Mouse (Mus musculus) embryo, embryonic 9.5 days (tissue): ENCODE data around the gene Auts2.

ENCODE experiments used
- DNase-seq: peaks from one replicate; pipeline ENCODE4 v3.0.0-alpha.2; 2017; ENCODE audit errors: extremely low spot score

Auts2 gene

DNA sequence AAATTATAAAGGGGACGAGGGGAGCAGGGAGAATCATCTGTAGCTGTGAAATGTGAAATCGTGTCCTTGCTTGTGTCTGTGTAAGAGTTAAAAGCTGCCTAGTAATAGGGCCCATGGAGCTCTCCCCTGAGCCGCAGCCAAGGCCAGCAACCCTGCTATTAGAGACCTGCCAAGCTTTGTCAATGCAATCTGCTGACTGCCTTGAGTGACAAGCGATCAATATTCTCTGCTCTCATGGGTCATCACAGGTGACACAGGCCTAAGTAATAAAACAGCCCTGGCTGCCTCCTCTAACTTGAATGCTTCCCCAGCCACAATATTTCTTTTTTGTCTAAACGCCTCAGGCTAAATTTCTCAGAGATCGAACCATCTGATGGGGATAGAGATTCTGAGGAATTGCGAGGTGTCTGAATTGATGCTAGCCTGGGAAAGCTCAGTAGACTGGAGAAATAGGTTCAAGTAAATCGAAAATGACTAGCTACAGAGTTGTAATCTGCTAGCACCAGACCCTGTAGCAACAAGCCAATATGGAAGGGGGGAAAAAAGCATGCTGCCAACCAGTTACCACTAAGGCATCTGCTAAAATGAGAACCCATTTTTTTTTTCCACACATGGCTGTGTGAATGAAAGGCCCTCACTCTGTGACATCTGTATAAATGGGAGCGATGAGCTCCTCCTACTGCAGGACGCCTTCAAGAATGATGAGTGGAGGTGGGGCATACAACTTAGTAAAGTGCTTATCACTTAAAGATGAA, 453.5 kb downstream of the Auts2 start:
- DNase-seq, result no peak

DNA sequence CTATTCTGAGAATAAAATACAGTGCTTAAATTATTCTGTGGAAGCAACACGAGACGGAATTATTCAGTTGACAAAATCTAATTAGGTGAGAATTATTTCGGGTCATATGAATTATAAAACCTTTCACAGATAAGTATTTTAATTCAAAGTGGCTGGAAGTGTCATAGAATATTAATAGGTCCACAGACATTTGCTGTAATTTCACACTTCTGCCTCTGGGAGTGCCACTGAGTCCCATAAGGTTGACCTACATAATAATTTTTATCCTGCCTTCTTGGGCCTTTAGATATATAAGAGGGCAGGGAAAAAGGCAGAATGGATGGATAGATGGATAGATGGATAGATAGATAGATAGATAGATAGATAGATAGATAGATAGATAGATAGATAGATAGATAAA, 454.6 kb downstream of the Auts2 start:
- DNase-seq, result no peak

DNA sequence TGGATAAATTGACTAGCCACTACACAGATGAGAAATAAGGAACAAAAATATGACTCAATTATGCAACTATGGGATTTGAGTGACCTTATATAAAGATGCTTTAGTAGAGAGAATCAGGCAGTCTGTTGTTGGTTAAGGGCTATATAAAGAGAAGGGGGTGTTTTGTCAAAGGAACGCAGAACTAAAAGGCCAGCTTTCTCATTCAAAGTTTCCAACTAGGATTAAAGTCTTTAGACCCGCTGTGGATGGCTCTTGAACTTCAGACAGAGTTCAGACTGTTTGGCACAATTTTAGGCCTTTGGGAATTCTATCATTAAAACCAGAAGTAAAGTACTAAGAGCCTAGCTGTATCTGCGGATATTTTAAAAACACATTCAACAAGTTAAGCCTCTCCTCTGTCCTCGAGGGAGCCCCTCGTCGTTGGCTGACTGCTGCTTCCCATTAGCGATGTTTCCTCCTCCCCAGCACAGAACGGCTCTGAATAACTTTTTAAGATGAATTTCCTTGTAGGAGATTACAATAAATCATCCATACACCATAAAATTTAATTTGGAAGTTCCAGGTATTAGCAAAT, 459.3 kb downstream of the Auts2 start:
- no peak for DNase-seq

DNA sequence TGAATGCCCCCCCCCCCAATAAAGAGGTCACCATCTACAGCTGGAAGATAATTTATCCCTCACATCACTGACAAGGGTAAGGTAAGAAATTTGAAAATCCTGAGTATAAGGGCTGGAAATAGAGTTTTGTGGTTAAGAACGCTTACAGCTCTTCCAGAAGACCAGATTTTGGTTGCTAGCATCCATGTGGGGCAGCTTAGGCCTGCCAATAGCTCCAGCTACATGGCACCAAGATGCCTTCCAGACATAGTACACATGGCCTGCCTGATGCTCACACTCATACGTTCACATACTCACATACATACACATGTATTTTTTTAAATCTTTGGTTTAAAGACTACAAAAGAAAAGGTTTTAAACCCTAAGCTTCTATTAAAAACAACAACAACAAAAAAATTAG, 467.2 kb downstream of the Auts2 start:
- no peak for DNase-seq

DNA sequence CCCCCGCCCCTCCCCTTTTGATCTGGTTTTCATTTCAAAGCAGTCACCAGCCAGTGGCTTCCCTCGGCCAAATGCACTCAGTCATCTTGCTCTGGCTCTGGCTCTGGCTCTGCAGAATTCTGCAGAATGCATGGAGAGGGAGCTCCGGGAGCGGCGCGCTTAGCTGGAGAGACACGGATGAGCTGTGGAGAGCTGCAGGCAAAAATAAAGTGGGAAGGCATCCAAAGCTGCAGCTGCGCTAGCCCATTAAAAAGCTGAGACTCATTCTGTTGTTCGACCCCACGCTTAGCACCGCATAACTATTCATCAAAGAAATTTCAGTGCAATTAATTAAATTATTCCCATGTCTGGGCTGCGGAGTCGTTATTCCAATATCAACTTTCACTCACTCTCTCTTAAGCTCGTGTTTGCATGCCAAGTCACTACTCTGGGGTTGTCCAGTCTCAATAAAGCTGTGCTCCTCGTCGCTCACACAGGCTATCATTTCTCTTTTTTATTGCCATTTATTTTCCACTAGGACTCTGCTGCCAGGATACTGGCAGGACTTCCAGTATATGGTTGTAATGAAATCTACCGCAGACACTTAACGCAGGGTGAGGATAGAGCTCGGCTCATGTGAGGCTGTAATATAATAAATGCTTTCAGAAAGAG, 468.3 kb downstream of the Auts2 start:
- no peak for DNase-seq

DNA sequence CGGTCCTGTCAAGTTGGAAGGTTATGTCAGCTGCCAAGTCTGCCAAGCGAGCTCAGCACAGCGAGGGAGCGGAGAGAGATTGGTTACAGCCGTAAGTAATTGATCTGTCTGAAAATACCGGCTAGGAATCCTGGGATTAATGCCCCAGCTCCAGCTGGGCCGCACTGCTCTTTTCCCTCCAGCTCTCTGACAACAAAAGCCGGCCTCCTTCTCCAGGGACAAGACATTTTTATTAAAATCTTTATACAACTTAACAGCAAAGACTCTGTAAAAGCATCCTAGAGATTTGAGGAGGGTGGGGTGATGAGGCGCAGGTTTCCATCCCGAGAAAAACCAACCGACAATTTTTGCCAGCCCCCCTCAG, 468.8 kb downstream of the Auts2 start:
- peak; percentile 64 for DNase-seq

DNA sequence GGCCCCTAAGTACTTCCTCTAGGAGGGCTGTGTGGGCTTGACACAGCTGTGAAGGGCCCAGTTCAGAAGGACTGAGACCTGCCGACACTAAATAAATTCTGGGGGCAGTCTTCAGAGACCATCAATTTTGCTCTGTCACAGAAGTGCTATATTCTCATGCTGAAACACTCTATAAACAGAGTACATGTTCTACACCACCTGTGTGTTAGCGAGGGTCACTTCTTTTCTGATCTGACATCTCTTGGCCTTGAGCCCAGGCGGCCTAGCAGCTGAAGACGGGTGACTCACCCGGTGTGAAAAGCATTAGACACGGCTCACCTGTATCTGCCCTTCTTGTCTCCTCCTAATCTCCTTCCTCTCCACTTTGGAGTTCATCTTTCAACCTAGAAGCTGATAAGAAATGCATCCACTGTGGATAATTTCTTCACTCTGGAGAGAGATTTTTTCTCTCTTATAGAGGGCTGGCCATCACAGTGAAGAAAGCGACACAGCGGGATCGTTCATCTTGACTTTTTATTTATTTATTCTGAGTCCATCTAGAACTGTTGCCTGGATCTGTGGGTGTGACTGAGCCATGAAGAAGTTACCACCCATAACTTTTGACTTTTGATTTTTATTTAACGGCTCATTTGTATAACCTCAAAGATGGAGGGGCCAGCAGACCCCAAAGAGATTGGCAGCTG, 469.3 kb downstream of the Auts2 start:
- peak; percentile 23 for DNase-seq

DNA sequence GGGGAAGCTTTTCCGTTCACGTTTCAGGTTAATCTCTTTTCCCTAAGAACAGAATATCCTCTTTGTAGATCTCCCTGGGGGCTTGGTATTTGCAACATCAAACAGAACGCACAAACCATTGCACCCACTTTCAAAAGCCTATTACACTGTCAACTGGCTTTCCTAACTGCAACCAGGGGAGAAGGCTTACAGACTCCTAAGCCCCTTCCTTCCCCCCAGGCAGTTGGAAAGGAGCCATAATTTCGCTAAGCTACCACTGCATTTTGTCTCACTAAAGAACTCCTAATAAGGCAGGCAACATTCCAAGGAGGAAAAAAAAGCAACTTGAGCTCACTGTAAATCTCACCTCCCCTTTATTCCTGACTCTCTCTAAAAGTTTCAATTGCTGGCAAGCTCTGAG, 470.8 kb downstream of the Auts2 start:
- DNase-seq, result no peak

DNA sequence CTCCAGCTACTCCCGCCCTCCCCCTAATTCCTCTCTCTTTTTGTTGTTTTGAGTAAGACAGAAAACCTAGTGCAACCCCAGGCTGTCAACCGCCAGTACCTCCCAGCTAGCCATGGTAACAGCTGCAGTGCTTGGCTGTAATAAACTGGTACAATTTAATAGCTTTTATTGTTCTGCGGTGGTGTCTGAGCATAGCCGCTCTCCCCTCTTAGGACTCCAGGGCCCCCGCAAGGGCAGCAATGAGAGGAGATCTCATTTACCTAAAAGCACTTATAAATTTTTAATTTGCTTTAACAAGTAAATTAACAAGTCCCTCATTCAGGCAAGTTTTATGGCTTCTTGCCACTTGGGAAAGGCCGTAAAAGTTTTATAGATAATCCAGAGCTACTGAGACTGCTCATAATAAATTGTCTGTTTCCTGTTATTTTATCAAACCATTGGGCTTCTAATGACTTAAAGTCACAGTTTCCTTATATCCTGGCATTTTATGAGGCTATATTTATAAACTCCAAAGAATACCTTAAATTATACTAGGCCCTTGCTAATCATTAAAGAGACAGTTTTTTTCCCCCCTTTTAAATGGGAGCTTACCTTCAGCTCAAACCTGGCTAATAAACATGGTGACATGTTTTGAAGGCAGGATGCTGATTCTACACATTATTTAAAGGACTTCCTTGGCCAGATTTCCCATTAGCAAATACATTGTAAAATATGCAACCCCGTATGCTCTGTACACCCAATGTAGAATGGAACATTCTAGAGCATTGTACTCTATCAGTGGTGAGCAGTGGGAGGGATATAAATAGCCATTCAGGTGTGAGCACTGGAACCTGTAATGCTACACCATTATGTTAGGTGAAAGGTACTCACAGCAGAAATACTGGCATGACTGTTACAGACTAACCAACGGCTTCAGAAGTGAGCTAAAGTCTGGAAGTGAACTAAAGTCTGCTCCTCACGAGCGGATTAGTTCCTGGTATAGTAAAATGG, 475.1 kb downstream of the Auts2 start:
- no peak for DNase-seq

DNA sequence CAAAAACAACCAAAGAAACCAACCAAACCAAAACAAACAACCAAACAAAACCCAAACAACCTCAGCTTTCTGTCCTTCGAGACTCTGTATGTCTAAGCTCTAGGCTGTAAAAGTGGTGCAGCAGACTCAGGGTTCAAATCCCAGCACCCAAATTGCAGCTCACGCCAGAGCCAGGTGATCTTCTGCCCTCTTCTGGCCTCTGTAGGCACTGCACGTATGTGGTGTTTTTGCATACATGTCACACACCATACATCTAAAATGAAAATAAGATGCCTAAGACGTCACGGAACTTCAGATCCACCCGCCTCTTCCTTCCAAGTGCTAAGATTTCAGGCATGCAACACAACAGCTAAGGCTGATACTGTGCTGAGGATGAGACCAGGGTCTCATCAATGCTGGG, 483.0 kb downstream of the Auts2 start:
- DNase-seq, result no peak

DNA sequence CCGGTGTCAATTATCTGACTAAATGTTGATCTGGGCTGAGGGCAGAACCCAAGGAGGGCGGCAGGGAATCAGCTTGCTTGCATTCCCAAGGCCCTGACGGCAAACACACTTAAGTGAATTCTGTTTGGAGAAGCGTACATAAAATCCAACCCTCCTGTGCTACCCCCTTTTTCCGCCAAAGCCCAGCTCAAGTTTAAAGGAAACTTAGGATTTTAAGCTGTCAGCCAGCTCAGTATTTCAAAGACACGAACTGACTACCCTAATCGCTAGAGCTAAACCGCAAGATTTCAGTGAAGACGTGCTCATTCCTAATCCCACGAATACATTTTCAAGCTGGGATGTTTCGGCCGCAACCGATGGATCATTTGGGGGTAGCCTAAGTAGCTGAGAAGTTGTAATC, 490.5 kb downstream of the Auts2 start:
- no peak for DNase-seq

DNA sequence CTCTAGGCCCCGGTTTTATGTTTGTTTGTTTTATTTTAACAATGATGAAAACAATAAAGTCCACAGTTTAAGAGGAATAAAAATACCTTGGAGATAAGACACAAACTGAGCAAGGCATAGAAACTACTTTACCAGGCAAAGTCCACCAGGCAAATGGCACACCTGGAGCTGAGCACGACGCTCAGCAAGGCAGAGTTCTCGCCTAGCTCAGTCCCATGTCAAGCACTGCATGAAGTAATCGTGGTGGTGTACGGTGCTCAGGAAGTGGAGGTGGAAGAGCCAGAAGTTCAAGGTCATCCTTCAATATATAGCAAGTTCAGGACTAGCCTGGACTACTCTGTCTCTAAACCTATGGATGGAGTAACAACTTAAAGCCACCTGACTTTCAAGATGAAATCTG, 503.6 kb downstream of the Auts2 start:
- no peak for DNase-seq

DNA sequence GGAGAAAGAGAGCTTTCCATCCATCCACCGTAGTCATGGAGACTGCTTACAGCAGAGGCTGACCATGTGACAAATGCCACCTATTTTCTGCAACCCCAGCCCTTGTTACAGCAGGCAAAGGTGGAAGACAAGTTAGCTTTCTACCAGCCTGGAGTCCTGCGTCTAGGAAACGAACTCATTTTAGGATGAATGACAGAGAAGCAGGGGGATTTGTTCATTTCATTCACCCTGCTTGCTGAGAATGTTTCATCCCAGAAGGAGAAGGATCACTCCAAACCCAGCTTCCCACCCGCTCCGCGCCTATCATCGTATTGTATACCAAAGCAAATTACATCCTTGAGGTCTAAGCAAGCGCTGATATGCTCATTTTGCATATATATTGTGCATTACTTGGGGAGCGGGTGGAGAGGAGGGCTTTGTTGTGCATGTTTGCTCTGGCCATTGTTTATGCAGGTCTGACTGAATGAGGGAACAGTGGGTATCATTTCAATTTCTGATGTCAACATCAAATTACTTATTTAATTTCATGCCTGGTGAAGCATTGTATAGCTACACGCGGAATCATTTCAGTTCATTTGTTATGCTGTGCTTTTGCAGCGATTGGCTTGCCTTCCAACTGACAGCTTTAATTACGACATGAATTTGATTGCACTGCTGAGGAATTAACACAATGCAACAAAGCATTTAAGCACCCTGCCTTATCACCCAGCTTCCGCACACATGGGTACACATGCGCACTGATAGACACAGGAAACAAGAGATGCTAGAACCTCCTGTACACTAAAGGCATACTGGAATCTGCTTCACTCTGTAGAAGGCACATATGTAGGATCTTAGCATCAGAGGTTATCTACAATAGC, 509.4 kb downstream of the Auts2 start:
- no peak for DNase-seq

DNA sequence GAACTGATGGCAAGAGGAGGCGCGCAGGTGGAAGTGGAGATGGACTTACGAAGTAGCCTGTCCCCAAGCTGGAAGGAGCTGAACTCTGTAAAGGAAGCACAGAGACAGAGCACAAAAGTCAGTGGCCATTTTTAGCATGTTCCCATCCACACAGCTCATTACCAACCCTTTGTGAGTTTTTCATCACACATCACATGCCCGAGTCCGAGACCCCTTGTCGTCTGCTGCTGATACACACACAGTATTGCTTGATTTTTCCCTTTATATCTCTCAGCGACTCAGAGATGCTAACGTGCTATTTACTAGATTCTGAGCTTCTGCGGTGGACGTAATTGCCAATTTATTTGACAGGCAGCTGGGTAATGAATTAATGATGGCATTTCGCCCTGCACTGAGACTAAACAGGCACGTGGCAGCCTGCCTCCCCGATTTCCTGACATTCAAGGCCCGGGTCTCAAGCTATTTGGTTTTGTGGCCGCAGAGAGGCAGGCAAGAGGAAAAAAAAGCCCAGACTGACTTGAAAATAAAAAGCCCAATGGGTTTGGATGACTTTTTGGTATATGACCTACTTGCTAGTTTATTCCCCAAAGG, 512.1 kb downstream of the Auts2 start:
- DNase-seq, result no peak

DNA sequence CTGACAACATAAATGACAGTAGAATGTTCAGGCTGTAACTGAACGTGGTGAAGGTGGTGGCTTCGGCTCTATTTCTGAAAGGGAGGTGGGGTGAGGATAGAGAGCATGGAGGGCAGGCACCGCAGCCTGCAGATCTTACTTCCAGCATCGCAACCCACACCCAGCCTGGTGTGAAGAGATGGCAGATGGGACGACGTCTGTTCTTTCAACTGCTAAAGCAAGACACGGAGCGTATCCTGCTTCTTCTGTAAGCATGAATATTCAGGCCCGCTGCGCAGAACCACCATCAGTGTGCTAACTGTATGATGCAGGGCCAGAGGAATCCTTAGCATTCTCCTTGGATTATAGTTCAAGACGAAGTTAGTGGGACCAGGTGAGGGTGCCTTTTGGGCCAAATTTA, 513.5 kb downstream of the Auts2 start:
- no peak for DNase-seq

DNA sequence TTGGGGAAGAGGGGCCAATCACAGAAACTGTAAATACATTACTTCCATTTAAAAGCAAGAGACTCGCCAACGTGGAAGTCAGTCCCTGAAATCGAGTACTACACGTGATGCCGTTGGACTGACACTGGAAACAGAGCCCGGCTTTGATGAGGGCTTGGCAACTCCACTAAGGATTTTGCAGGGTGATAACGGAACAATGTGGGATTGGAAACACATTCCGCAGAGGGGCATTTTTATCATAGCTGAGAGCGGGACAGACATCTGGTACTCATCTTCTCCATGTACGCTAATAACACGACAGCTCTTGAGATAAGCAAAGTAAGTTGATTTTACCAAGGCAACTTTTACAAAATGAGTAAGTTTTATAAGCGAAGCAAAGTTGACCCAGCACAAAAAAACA, 514.1 kb downstream of the Auts2 start:
- peak; percentile 12 for DNase-seq

DNA sequence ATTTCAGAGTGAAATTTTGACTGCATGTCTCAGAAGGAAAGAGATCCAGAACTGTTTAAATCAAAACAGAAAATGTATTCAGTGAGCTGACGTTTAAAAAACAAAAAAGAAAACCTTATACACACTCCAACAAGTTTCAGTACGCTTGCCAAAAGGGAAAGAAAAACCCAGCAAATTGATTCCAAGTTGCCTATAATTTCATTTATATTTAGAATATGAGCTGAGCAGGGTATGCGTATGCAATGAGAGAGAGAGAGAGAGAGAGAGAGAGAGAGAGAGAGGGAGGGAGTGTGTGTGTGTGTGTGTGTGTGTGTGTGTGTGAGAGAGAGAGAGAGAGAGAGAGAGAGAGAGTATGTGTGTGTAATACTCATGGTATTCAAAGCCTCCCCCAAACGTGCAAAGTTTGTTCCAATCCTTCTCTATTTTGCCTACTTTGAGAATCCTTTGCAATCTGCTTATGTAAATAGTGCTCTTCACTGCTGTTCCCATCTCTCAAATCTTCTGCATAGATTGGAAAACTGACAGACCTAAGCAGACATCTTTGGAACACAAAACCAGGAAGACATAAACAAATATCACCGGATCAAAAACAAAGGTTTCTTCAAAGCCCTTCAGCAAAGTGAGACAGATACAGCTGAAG, 515.2 kb downstream of the Auts2 start:
- no peak for DNase-seq

DNA sequence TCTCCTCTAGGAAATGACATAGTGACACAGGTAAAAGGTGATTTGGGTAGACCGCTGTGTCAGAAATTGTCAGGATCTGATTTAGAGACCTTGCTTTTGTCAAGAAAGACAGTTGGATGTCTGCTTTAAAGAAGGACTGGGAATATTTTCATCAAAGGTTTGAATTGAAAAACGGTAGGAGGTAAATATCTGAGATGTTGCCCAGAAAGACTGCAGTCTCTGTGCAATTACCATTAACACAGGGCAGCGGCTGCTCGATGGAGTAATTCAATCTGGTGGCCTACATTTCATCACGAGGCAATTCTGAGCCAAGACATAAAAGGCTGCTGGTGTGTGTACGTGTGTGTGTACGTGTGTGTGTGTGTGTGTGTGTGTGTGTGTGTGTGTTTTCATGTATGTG, 529.8 kb downstream of the Auts2 start:
- no peak for DNase-seq

DNA sequence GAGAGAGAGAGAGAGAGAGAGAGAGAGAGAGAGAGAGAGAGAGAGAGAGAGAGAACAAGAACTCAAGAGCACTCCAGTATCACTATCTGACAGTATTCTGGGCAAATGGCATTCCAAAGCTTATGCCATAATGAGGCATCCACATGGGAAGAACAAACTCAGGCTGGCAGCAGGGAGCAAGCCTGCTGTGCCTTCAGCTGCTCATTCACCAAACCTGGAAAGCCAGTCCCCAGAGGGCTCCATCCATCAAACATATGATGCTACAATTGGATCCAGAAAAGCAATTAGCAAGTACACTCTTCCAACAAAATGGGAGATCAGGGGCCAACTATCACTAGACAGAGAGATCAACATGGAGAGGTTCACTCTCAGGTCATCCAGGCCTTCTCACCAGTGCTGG, 531.3 kb downstream of the Auts2 start:
- DNase-seq, result no peak

DNA sequence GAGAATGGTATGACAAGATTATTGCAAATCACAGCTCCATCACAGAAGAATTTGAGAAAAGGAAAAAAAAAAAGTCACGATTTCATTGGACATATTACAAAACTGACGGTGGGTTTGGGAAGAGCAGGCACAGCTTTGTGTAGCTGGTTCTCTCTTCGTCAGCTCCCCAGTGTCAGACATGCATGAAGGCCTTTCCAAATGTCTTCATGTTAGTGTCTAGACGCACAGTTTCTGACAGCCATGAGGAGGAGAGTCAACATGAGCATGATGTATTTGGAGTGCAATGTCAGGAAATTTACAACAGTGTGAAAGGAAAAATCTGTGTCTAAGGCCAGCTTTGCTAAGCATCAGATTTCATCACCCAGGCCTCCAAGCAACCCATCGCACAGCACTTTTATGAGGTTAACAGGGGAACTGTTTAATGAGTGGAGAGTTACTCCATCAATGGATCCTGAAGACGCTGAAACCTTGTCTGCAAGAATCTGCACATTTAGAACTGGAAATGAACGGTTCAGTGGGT, 534.4 kb downstream of the Auts2 start:
- DNase-seq, result no peak
